Mouse (Mus musculus) ES-E14 (cell line): ENCODE data around the gene C87499. TPM values are rescaled to one million over a fixed set of nuclear protein-coding genes. Genes with fewer than 3 reads are reported as not detected.

Experiments
- DNase-seq: peaks from one replicate; pipeline ENCODE4 v3.0.0-alpha.2; 2013; ENCODE audit warnings: low read depth, low spot score
- H3K27ac ChIP-seq: 2 replicates; pipeline ENCODE4 v1.5.1; 2012; ENCODE audit warnings: low read depth, mild to moderate bottlenecking, low read length, moderate library complexity, mixed read lengths; ENCODE audit not compliant: poor library complexity, insufficient read depth, severe bottlenecking
- H3K36me3 ChIP-seq: 2 replicates; pipeline ENCODE4 v1.6.1; 2012; ENCODE audit warnings: mild to moderate bottlenecking, low read length, moderate library complexity, mixed read lengths; ENCODE audit not compliant: control insufficient read depth, poor library complexity, insufficient read depth, severe bottlenecking
- H3K4me1 ChIP-seq, 2 experiments: fragments of 150-350 bp in 1 of 2; sonication (generic) in 1 of 2; 2 replicates each; pipeline ENCODE4 v1.6.1; 2012; ENCODE audit warnings: low read length in 2 of 2, mild to moderate bottlenecking in 1 of 2, mixed read lengths in 1 of 2; ENCODE audit not compliant: control insufficient read depth in 2 of 2, insufficient read depth in 2 of 2, poor library complexity in 1 of 2
- H3K4me3 ChIP-seq, 2 experiments: fragments of 150-350 bp in 1 of 2; sonication (generic) in 1 of 2; 2 replicates each; pipeline ENCODE4 v1.5.1; 2012; ENCODE audit warnings: low read length in 2 of 2, low read depth in 1 of 2, mild to moderate bottlenecking in 1 of 2, mixed read lengths in 1 of 2; ENCODE audit not compliant: insufficient read depth in 1 of 2, poor library complexity in 1 of 2, severe bottlenecking in 1 of 2
- H3K9ac ChIP-seq: 2 replicates; pipeline ENCODE4 v1.6.1; 2012; ENCODE audit warnings: low read depth, mild to moderate bottlenecking, low read length, mixed read lengths; ENCODE audit not compliant: poor library complexity, insufficient read depth, severe bottlenecking
- H3K9me3 ChIP-seq: fragments of 150-350 bp; sonication (generic); 2 replicates; pipeline ENCODE4 v1.6.1; 2012; ENCODE audit warnings: low read depth, mild to moderate bottlenecking, low read length; ENCODE audit not compliant: control insufficient read depth, insufficient read depth
- CHD2 ChIP-seq: IDR thresholded peaks from 2 replicates; pipeline ENCODE4 v1.6.1; 2014; ENCODE audit warnings: mild to moderate bottlenecking, low read depth, low read length, inconsistent platforms
- HCFC1 ChIP-seq: IDR thresholded peaks from 2 replicates; pipeline ENCODE4 v1.6.1; 2012; ENCODE audit warnings: low read length, inconsistent platforms, borderline replicate concordance; ENCODE audit not compliant: insufficient read depth
- MAFK ChIP-seq: IDR thresholded peaks from 2 replicates; pipeline ENCODE4 v1.6.1; 2014; ENCODE audit warnings: mild to moderate bottlenecking, low read depth, low read length, inconsistent platforms; ENCODE audit not compliant: insufficient read depth
- ZC3H11A ChIP-seq: IDR thresholded peaks from 2 replicates; pipeline ENCODE4 v1.6.1; 2012; ENCODE audit warnings: low read depth, mild to moderate bottlenecking, inconsistent platforms, low read length, borderline replicate concordance
- ZNF384 ChIP-seq: IDR thresholded peaks from 2 replicates; pipeline ENCODE4 v1.6.1; 2012; ENCODE audit warnings: low read depth, low read length, inconsistent platforms
- in situ Hi-C, 2 experiments: fragments of 600-800 bp; cut with MboI; formaldehyde crosslinking; loops; one replicate each; pipeline ENCODE4 v1.15.1; 2025; ENCODE audit warnings: low sequenced_read_pairs in 2 of 2, inconsistent platforms in 1 of 2; ENCODE audit not compliant: unreplicated experiment in 2 of 2
- total RNA-seq: library from RNA; depleted of rRNA; stranded (reverse); fragments of 300-350 nt; gene quantifications from 2 replicates; pipeline ENCODE4 v1.2.3, GENCODE M21; 2012; rRNA removed

C87499 gene
- not detected in 2 replicates for total RNA-seq

DNA sequence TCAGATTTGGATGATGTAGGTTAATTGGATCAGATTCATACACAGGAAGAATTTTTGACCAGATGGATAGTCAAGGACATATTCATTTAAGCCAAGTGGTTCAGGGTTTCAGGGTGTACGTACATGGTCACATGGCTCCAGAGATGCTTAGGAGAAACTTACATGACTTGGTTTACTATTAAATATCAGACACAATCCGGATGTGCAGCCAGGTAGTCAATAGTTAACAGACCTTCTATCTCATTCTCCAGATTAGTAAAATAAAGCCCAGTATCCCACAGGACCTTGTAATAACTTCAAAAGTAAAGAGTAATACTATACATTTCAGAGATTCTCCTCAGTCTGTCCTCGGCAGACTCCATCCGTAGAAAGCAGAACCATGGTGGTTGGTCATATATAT, at the start of gene C87499:
TSS of gene C87499 (minus strand) at position 101 of the 400 bp plus-strand sequence.
- in situ Hi-C loops = no loop called here
- Histone ChIP-seq H3K9ac (no peak within 1 kb of the TSS), H3K4me1 (no peaks in the 10 kb centered on the region), H3K4me3 (no peak within 1 kb of the TSS), H3K36me3 (no peaks in the 10 kb centered on the region), H3K27ac (no peak within 1 kb of the TSS), H3K9me3 (no peaks in the 10 kb centered on the region)
- DNase-seq = no peak
- TF ChIP-seq CHD2 (no peak), HCFC1 (no peak), ZC3H11A (no peak), MAFK (no peak), ZNF384 (no peak)

- Histone ChIP-seq H3K9me3 (no peaks in the 10 kb centered on the region), H3K27ac (no peak within 1 kb of the TSS), H3K36me3 (no peaks in the 10 kb centered on the region), H3K9ac (no peak within 1 kb of the TSS), H3K4me3 (no peak within 1 kb of the TSS), H3K4me1 (no peaks in the 10 kb centered on the region)
- no peak for DNase-seq
- TF ChIP-seq MAFK = no peak
- TF ChIP-seq CHD2 = no peak
- no peak for TF ChIP-seq HCFC1
- no peak for TF ChIP-seq ZNF384
- no peak for TF ChIP-seq ZC3H11A
- in situ Hi-C loops = no loop called here
Observed at GRCm38 (mm10) chr4:88683812-88684211, 49.6 kb upstream of the C87499 start, which contains the start of gene Ifna2. TSS of gene Ifna2 (minus strand) at chr4:88683912.

DNA sequence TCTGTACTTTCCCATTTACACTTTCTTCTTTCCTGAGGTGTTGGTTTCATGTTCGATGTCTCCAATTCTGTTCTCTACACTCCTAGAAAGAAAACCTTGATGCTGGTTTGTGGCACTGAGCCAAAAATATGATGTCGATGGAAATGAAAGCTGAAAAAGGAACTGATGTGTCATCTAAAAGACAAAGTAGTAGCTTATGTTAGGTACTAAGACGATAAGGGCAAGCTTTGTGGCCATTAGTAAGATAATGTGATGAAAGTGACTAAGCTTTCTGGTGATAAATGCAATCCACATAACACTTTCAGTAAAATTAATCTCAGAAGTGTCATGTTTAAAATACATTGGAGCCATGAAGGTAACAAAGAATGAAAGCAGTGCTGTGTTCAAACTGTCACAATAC, 47.1 kb upstream of the C87499 start:
- TF ChIP-seq CHD2 = no peak
- TF ChIP-seq ZC3H11A = no peak
- no peak for DNase-seq
- in situ Hi-C loops = no loop called here
- Histone ChIP-seq H3K36me3 (no peaks in the 10 kb centered on the region), H3K4me1 (no peaks in the 10 kb centered on the region), H3K4me3 (no peak overlapping the region), H3K27ac (no peak overlapping the region), H3K9me3 (no peaks in the 10 kb centered on the region), H3K9ac (no peak overlapping the region)

- H3K36me3 ChIP-seq = no peaks in the 10 kb centered on the region
- DNase-seq = no peak
- H3K4me3 ChIP-seq = no peak overlapping the region
- no peaks in the 10 kb centered on the region for H3K9me3 ChIP-seq
- no peak overlapping the region for H3K27ac ChIP-seq
- TF ChIP-seq ZC3H11A = no peak
- TF ChIP-seq MAFK = no peak
- no peak for TF ChIP-seq ZNF384
- TF ChIP-seq CHD2 = no peak
- TF ChIP-seq HCFC1 = no peak
- no peak overlapping the region for H3K9ac ChIP-seq
- no peaks in the 10 kb centered on the region for H3K4me1 ChIP-seq
- in situ Hi-C loops = no loop called here
Observed at GRCm38 (mm10) chr4:88680362-88680761, 46.2 kb upstream of the C87499 start.

- in situ Hi-C loops = no loop called here
- no peak within 1 kb of the TSS for H3K27ac ChIP-seq
- TF ChIP-seq CHD2 (no peak), ZC3H11A (no peak), ZNF384 (no peak), MAFK (no peak), HCFC1 (no peak)
- no peak for DNase-seq
- no peak within 1 kb of the TSS for H3K9ac ChIP-seq
- no peaks in the 10 kb centered on the region for H3K9me3 ChIP-seq
- H3K36me3 ChIP-seq = no peaks in the 10 kb centered on the region
- H3K4me1 ChIP-seq = no peaks in the 10 kb centered on the region
- no peak within 1 kb of the TSS for H3K4me3 ChIP-seq
Observed at GRCm38 (mm10) chr4:88676824-88677223, 42.6 kb upstream of the C87499 start, which contains the start of gene Ifna16. TSS of gene Ifna16 (minus strand) at chr4:88676924.
